Mouse (Mus musculus) ES-Bruce4 (cell line): ENCODE data around the gene Orc3. TPM values are rescaled to one million over a fixed set of nuclear protein-coding genes. Genes with fewer than 3 reads are reported as not detected.

Experiments
- H3K27ac ChIP-seq: 2 replicates; pipeline ENCODE4 v1.5.1; 2012; ENCODE audit warnings: low read length, inconsistent platforms; ENCODE audit not compliant: insufficient read depth
- H3K27me3 ChIP-seq: 2 replicates; pipeline ENCODE4 v1.6.1; 2012; ENCODE audit warnings: mild to moderate bottlenecking, low read length, inconsistent platforms; ENCODE audit not compliant: control insufficient read depth, poor library complexity, insufficient read depth, severe bottlenecking
- H3K36me3 ChIP-seq: 2 replicates; pipeline ENCODE4 v1.6.1; 2012; ENCODE audit warnings: inconsistent platforms, mild to moderate bottlenecking, low read length, moderate library complexity; ENCODE audit not compliant: control insufficient read depth, poor library complexity, insufficient read depth, severe bottlenecking
- H3K4me1 ChIP-seq: one replicate; pipeline ENCODE4 v1.8.1; 2011; ENCODE audit warnings: low read length; ENCODE audit not compliant: control insufficient read depth, insufficient read depth
- H3K4me3 ChIP-seq: 2 replicates; pipeline ENCODE4 v1.5.1; 2011; ENCODE audit warnings: low read depth, mild to moderate bottlenecking, low read length
- H3K9ac ChIP-seq: 2 replicates; pipeline ENCODE4 v1.6.1; 2012; ENCODE audit warnings: low read depth, mild to moderate bottlenecking, inconsistent platforms; ENCODE audit not compliant: poor library complexity, severe bottlenecking
- H3K9me3 ChIP-seq: replicated peaks from 2 replicates; pipeline ENCODE4 v1.6.1; 2012; ENCODE audit warnings: mild to moderate bottlenecking, low read length, inconsistent platforms; ENCODE audit not compliant: control insufficient read depth, poor library complexity, insufficient read depth, severe bottlenecking
- CTCF ChIP-seq: IDR thresholded peaks from one replicate; pipeline ENCODE4 v1.8.1; 2011; ENCODE audit warnings: low read depth, low read length
- EP300 ChIP-seq: IDR thresholded peaks from 2 replicates; pipeline ENCODE4 v1.6.1; 2011; ENCODE audit warnings: low read depth, low read length; ENCODE audit not compliant: insufficient read depth
- POLR2A ChIP-seq: IDR thresholded peaks from one replicate; pipeline ENCODE4 v1.8.1; 2011; ENCODE audit warnings: low read length; ENCODE audit not compliant: insufficient read depth
- polyA plus RNA-seq: library from polyadenylated mRNA; stranded (reverse); fragments of >200 nt; gene quantifications from 2 replicates; pipeline ENCODE4 v1.2.4, GENCODE M21; 2011; ENCODE audit warnings: low read depth; ENCODE audit not compliant: missing spikeins, insufficient read depth, insufficient read length

Orc3 gene
- 131 and 138 TPM in 2 replicates for polyA plus RNA-seq

GRCm38 (mm10) chr4:34614630-34615094 lies at the start of gene Orc3, which contains the start of gene Rars2:
TSS of gene Orc3 (minus strand) at chr4:34614944.
TSS of gene Rars2 (plus strand) at chr4:34614957.
- Histone ChIP-seq H3K9me3 (no peaks in the 10 kb centered on the region), H3K4me3 (peak within 1 kb of the TSS; percentile 98), H3K4me1 (no peaks in the 10 kb centered on the region), H3K9ac (peak within 1 kb of the TSS; percentile 80), H3K27ac (no peak within 1 kb of the TSS), H3K27me3 (no peaks in the 10 kb centered on the region), H3K36me3 (peaks cover 5% of the 10 kb centered on the region)
- TF ChIP-seq POLR2A (no peak), CTCF (no peak), EP300 (no peak; the same call in 1 of the 2 replicates)

GRCm38 (mm10) chr4:34661927-34662326 lies 47.2 kb upstream of the Orc3 start:
- Histone ChIP-seq H3K27me3 (no peaks in the 10 kb centered on the region), H3K4me3 (no peak overlapping the region), H3K36me3 (peaks cover 14% of the 10 kb centered on the region; the same call in 1 of the 2 replicates), H3K9me3 (no peaks in the 10 kb centered on the region), H3K9ac (no peak overlapping the region), H3K4me1 (no peaks in the 10 kb centered on the region), H3K27ac (no peak overlapping the region)
- no peak for TF ChIP-seq EP300

GRCm38 (mm10) chr4:34661514-34661913 lies 46.8 kb upstream of the Orc3 start:
- Histone ChIP-seq H3K36me3 (peaks cover 12% of the 10 kb centered on the region), H3K4me3 (no peak overlapping the region), H3K9ac (no peak overlapping the region), H3K27ac (no peak overlapping the region), H3K27me3 (no peaks in the 10 kb centered on the region), H3K4me1 (no peaks in the 10 kb centered on the region), H3K9me3 (no peaks in the 10 kb centered on the region)
- TF ChIP-seq EP300 = no peak
- no peak for TF ChIP-seq CTCF

- H3K27me3 ChIP-seq = no peaks in the 10 kb centered on the region
- H3K4me3 ChIP-seq = no peak overlapping the region
- no peak overlapping the region for H3K27ac ChIP-seq
- H3K9ac ChIP-seq = no peak overlapping the region
- TF ChIP-seq EP300 (no peak), POLR2A (no peak), CTCF (no peak)
- peaks cover 12% of the 10 kb centered on the region for H3K36me3 ChIP-seq
- H3K9me3 ChIP-seq = no peaks in the 10 kb centered on the region
- no peaks in the 10 kb centered on the region for H3K4me1 ChIP-seq
These were observed 44.3 kb upstream of the Orc3 start for GRCm38 (mm10) chr4:34659012-34659411.

- Histone ChIP-seq H3K9ac (no peak overlapping the region), H3K27me3 (no peaks in the 10 kb centered on the region)
These were observed 41.4 kb upstream of the Orc3 start for GRCm38 (mm10) chr4:34656101-34656500.

GRCm38 (mm10) chr4:34653179-34653578 lies 38.4 kb upstream of the Orc3 start:
- Histone ChIP-seq H3K4me3 (no peak overlapping the region), H3K27me3 (no peaks in the 10 kb centered on the region), H3K9me3 (no peaks in the 10 kb centered on the region), H3K27ac (no peak overlapping the region), H3K36me3 (peaks cover 6% of the 10 kb centered on the region), H3K4me1 (no peaks in the 10 kb centered on the region), H3K9ac (no peak overlapping the region)
- TF ChIP-seq POLR2A = no peak
- TF ChIP-seq CTCF = no peak
- no peak for TF ChIP-seq EP300

More at GRCm38 (mm10) chr4:34656101-34656500, 41.4 kb upstream of the Orc3 start:
- Histone ChIP-seq H3K4me3 (no peak overlapping the region), H3K4me1 (no peaks in the 10 kb centered on the region), H3K36me3 (peaks cover 10% of the 10 kb centered on the region), H3K9me3 (no peaks in the 10 kb centered on the region), H3K27ac (no peak overlapping the region)
- TF ChIP-seq CTCF (no peak), EP300 (no peak), POLR2A (no peak)
